Mouse (Mus musculus): Measurements from ENCODE around the gene Atp4a.

- TF ChIP-seq GATA1 (IDR thresholded peaks at IDR 0.05; ENCODE audit: low read length) (no peak), TAL1 (IDR thresholded peaks at IDR 0.05; ENCODE audit: low read length) (no peak)
Measured at GRCm38 (mm10) chr7:30683425-30683824, 28.6 kb upstream of the Atp4a start.
